Mouse (Mus musculus): Measurements from ENCODE around the gene Cox5a. TPM values are rescaled to one million over a fixed set of nuclear protein-coding genes. Genes with fewer than 3 reads are reported as not detected.

The Cox5a gene
- polyA plus RNA-seq, 1 experiment from 2014 or later: 673 TPM

DNA sequence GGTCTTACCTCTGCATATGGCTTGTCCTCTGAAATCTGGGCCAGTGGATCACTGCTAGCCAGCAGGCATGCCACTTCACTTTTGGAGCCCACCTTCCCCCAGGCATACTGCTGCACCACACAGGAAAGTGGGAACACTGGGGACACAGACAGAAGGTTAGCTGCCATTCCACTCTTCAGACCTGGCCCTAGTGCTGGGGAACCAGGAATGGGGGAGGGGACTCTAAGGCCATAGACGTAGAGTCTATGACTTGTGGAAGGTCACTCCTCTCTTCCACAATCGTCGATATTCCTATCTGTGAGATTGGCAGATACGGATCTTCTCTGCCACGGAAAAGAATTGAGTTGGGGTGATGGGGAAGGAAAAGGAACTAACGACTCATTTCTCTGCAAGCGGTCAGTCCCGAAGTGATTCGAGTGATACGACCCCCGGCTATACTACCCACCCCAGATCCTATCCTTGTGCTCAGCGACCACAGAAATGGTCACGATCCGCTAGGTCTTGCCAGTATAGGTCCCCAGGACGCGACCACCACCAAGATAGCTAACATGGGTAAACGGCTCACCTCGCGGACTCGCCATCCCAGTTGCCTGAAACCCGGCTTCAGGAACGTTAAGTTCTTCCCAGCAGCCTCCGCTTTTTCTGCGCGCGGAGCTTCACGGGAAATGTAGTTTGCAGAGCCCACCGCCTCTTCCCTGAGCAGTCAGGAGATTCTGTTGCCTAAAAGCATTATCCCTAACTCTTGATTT lies 31.2 kb downstream of the Cox5a start, which contains the start of gene Mpi:
Mpi (minus strand) TSS at position 625 of the 749 bp plus-strand sequence.
- 2% methylated on average over 28 of the region's 28 CpGs for WGBS
- no peaks in the 10 kb centered on the region for H3K27me3 ChIP-seq
- H3K9me3 ChIP-seq (replicated peaks): no peaks in the 10 kb centered on the region
- peak within 1 kb of the TSS; percentile 66 for H3K9ac ChIP-seq
- H3K36me3 ChIP-seq: peaks cover 36% of the 10 kb centered on the region
- no peak within 1 kb of the TSS for H3K27ac ChIP-seq
- H3K4me3 ChIP-seq (replicated peaks): peak within 1 kb of the TSS; percentile 68
- ATAC-seq (replicated peaks; ENCODE audit: low FRiP score): peak; percentile 53; the same call in 1 of the 2 replicates
- H3K4me2 ChIP-seq: peak within 1 kb of the TSS; percentile 76
- H3K4me1 ChIP-seq: peaks cover 7% of the 10 kb centered on the region

DNA sequence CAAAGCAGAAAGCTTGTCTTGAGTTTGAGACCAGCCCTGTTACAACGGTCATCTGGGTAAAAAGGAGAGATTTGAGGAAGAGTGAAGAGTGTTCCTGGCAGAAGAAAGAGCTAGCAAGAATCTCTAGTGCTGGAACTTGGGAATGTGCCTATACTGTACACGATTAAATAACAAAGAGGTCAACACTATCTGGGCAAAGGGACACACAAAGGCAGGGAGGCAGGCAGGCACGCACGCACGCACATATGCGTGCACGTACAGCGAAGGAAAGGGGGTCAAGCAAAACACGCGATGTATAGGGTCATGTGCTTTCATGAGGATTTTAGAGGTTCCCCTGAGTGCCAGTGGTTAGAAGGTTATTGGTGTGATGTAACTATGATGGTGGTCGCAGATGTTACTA lies 32.0 kb downstream of the Cox5a start:
- no peak overlapping the region for H3K4me2 ChIP-seq

DNA sequence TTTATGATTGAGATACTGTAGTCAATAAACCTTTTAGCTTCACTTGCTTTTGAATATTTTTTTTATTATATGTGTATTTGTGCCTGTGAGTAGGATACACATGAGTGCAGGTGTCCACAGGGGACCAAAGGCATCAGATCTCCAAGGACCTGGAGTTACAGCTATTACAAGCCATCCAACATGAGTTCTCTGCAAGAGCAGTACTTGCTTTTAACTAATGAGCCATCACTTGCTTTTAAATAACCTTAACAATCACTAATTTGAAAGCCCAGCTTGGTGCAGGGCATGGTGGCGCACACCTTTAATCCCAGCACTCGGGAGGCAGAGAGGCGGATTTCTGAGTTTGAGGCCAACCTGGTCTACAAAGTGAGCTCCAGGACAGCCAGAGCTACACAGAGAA lies 33.7 kb downstream of the Cox5a start:
- H3K9ac ChIP-seq: no peak overlapping the region
- no peak overlapping the region for H3K4me3 ChIP-seq (replicated peaks)
- no peak for ATAC-seq (replicated peaks; ENCODE audit: low FRiP score)
- H3K9me3 ChIP-seq (replicated peaks): no peaks in the 10 kb centered on the region
- H3K4me1 ChIP-seq: peaks cover 7% of the 10 kb centered on the region
- peaks cover 11% of the 10 kb centered on the region for H3K36me3 ChIP-seq
- H3K27ac ChIP-seq: no peak overlapping the region
- WGBS: 68% methylated on average over 3 of the region's 3 CpGs
- no peaks in the 10 kb centered on the region for H3K27me3 ChIP-seq
- H3K4me2 ChIP-seq: no peak overlapping the region

More for the DNA sequence above, 32.0 kb downstream of the Cox5a start:
- H3K36me3 ChIP-seq: peaks cover 28% of the 10 kb centered on the region
- no peak overlapping the region for H3K27ac ChIP-seq
- H3K9ac ChIP-seq: no peak overlapping the region
- H3K27me3 ChIP-seq: no peaks in the 10 kb centered on the region
- peaks cover 7% of the 10 kb centered on the region for H3K4me1 ChIP-seq
- WGBS: 72% methylated on average over 11 of the region's 11 CpGs
- H3K9me3 ChIP-seq (replicated peaks): no peaks in the 10 kb centered on the region
- ATAC-seq (replicated peaks; ENCODE audit: low FRiP score): no peak
- no peak overlapping the region for H3K4me3 ChIP-seq (replicated peaks)

DNA sequence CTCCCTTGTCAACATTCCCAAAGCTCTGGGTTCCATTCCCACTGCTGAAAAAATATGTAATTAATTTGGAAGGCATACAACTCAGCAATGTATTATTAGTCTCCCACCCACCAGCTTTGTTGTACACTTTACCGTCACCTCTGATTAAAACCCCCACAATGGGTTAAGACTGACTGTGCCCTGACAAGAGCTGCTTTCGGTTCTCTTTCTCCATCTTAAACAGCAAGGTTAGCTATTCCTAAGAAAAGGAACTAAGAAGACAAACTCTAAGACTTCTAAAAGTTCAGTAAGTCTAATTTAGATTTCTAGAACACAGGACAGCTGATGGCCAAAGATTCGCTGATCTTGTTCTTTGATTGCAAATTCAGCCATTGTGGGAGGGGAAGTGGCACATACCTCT lies 36.1 kb downstream of the Cox5a start:
- H3K36me3 ChIP-seq: no peaks in the 10 kb centered on the region
- ATAC-seq (replicated peaks; ENCODE audit: low FRiP score): no peak
- no peak overlapping the region for H3K27ac ChIP-seq
- no peaks in the 10 kb centered on the region for H3K9me3 ChIP-seq (replicated peaks)
- peaks cover 16% of the 10 kb centered on the region for H3K4me1 ChIP-seq
- H3K4me3 ChIP-seq (replicated peaks): no peak overlapping the region
- 75% methylated on average over 3 of the region's 3 CpGs for WGBS
- H3K4me2 ChIP-seq: no peak overlapping the region
- H3K9ac ChIP-seq: no peak overlapping the region
- no peaks in the 10 kb centered on the region for H3K27me3 ChIP-seq

DNA sequence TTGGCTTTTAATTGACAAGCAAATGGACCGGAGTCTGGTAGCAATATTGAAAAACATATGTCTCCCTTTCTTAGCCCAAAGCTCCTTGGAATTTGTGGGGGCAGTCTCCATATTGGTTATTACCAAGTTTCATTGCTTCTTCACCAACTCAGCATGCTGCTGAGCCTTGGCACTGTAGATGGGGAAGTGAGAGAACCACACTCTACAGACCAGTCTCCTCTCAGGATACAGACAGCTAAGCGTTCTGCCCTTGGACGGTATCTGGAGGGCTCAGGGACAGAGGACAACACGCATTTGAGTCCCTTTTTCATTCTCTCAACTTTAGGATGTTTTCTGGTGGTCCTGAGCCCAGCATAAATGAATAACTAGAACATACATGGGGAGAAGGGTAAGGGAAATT lies 37.6 kb downstream of the Cox5a start:
- H3K36me3 ChIP-seq: no peaks in the 10 kb centered on the region
- H3K4me2 ChIP-seq: no peak overlapping the region
- peaks cover 31% of the 10 kb centered on the region for H3K4me1 ChIP-seq
- no peak overlapping the region for H3K9ac ChIP-seq
- H3K9me3 ChIP-seq (replicated peaks): no peaks in the 10 kb centered on the region
- no peak for ATAC-seq (replicated peaks; ENCODE audit: low FRiP score)
- no peak overlapping the region for H3K4me3 ChIP-seq (replicated peaks)
- H3K27ac ChIP-seq: no peak overlapping the region
- WGBS: 89% methylated on average over 4 of the region's 4 CpGs
- H3K27me3 ChIP-seq: no peaks in the 10 kb centered on the region

DNA sequence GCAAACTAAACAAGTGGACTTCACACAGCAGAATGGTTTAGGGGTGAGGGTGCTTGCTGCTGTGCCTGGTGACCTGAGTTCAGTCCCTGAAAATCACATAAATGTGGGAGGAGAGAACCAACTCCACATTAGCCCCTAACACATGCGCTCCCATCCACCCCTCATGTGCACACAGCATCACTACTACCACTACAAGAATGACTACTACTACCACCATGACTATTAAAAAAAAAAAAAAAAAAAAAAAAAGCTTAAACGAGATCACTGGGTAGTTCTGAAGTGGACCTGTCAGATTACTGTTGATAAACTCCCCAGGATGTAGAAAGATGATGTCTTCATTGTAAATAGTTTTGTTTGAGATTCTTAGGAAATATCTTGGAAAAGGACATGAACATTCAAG lies 38.5 kb downstream of the Cox5a start:
- H3K36me3 ChIP-seq: no peaks in the 10 kb centered on the region
- H3K9me3 ChIP-seq (replicated peaks): no peaks in the 10 kb centered on the region
- peaks cover 39% of the 10 kb centered on the region for H3K4me1 ChIP-seq
- no peak for ATAC-seq (replicated peaks; ENCODE audit: low FRiP score)
- no peaks in the 10 kb centered on the region for H3K27me3 ChIP-seq
- H3K27ac ChIP-seq: no peak overlapping the region
- H3K4me3 ChIP-seq (replicated peaks): no peak overlapping the region
- H3K4me2 ChIP-seq: no peak overlapping the region
- no peak overlapping the region for H3K9ac ChIP-seq
- WGBS: 85% methylated on average over 2 of the region's 2 CpGs

DNA sequence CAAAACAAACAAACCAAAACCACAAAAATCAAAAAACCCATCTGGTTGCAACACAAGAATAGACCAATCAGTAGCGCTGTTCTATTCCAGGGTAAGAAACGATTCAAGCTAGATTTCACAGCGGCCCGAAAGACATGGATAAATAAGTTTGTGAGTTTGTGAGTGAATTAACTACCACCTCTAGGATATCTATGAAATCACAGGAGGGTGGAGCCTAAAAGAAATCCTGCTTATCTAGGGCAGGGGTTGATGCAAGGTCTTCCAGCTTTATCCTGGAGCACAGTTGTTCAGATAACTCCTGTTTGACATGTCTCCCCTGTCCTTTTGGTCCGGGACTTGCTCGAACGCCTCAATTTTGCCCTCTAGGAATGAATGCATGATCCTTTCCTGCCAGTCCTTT lies 39.2 kb downstream of the Cox5a start:
- Histone ChIP-seq H3K36me3 (no peaks in the 10 kb centered on the region), H3K4me3 (replicated peaks) (peak overlapping the region; percentile 83), H3K9ac (peak overlapping the region; percentile 70), H3K9me3 (replicated peaks) (no peaks in the 10 kb centered on the region), H3K27me3 (no peaks in the 10 kb centered on the region), H3K27ac (peak overlapping the region; percentile 82), H3K4me2 (peak overlapping the region; percentile 79), H3K4me1 (peaks cover 42% of the 10 kb centered on the region)
- no peak for ATAC-seq (replicated peaks; ENCODE audit: low FRiP score)
- WGBS: 29% methylated on average over 7 of the region's 7 CpGs

DNA sequence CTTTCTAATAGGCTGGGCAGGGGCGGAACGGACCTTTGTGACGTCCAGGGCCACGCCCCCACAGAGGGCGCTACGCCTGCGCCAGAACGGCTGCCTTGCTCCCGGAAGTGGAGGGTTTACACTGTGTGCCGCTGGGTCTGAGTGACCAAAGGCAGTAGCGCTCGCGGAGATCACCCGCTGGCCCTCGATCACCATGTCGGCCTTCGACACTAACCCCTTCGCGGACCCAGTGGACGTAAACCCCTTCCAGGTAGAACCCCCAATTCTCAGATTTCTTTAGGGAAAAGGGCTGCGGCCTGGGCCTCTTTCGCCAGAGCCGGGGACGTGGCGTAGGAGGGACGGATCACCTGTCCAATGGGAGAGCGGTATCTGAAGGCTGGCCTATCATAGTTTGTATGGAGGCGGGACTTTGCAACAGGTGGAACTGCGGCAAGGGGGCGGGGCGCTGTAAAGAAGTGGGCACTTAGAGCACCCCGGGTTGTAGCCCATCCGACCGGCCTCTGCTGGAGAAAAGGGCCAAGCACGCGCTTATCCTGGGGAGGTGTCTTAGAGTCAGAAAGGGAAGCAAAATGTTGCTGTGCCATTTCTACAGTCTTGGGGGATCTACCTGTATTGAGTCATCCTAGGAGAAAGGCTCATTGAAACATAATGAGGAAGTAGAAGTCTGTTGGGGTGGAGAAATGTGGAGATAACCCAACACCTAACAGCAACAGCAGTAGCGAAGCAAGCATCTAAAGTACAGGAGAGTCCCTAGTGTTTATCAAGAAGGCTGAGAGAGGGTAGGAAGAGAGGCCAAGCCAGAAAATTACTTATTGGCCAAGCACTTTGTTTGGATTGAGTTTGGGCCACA lies 40.0 kb downstream of the Cox5a start, which contains the start of gene Scamp2:
Scamp2 (plus strand) TSS at position 83 of the 850 bp plus-strand sequence.
- Histone ChIP-seq H3K27ac (peak within 1 kb of the TSS; percentile 82), H3K36me3 (no peaks in the 10 kb centered on the region), H3K4me3 (replicated peaks) (peak within 1 kb of the TSS; percentile 83), H3K9ac (peak within 1 kb of the TSS; percentile 70), H3K9me3 (replicated peaks) (no peaks in the 10 kb centered on the region), H3K4me1 (peaks cover 49% of the 10 kb centered on the region), H3K27me3 (no peaks in the 10 kb centered on the region), H3K4me2 (peak within 1 kb of the TSS; percentile 79)
- WGBS: under 1% methylated on average over 37 of the region's 37 CpGs
- peak; percentile 98 for ATAC-seq (replicated peaks; ENCODE audit: low FRiP score)

DNA sequence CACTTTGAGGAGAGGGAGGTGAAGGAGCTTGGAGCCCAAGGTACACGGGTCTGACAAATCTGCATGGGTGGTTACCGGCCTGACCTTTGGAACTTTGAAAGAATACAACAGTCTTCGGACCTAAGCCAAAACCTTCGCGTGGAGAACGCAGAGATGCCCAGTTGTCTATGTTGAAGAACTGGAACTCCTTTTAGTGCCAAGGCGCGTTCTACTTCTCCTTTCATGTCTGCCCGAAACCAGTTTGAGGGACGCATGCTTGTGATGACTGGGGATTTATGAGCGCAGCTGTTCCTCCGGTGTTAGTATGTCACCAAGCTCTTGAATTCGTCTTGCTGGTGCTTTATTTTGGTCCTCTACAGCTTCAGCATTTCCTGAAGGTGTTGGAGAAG lies 40.6 kb downstream of the Cox5a start:
- H3K9ac ChIP-seq: 0 out of 2 replicates have a peak overlapping the region, but pooled peaks have one; percentile 70

DNA sequence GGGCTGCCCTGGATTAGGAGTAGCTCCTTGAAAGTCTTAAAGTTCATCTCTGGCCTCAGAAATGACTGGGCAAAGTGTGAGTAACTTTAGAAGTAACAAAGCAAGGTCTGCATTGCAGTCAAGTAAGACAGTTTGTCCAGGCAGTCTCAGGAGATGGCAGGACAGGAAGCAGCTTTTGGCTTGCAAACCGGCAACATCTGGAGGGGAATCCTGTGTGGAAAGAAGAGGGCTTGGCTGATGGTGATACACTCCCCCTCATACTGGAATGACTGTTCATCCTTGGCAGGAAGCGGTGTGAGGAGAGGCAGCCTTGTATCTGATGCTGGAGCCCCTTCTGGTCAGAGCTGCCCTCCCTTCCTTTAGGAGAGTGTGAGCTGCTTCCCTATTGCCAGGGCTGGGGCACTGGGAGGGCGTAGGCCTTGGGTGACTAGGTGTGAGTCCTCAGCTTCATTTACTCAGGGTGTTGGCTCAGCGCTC lies 41.9 kb downstream of the Cox5a start:
- H3K4me2 ChIP-seq: peak overlapping the region; percentile 79
- no peaks in the 10 kb centered on the region for H3K27me3 ChIP-seq
- 50% methylated on average over 4 of the region's 4 CpGs for WGBS
- H3K36me3 ChIP-seq: peaks cover 2% of the 10 kb centered on the region
- 0 out of 2 replicates have a peak overlapping the region, but pooled peaks have one; percentile 1 for H3K9ac ChIP-seq
- H3K9me3 ChIP-seq (replicated peaks): no peaks in the 10 kb centered on the region
- no peak overlapping the region for H3K4me3 ChIP-seq (replicated peaks)
- peaks cover 60% of the 10 kb centered on the region for H3K4me1 ChIP-seq
- ATAC-seq (replicated peaks; ENCODE audit: low FRiP score): no peak
- peak overlapping the region; percentile 77 for H3K27ac ChIP-seq

More for the DNA sequence above, 40.6 kb downstream of the Cox5a start:
- no peak for ATAC-seq (replicated peaks; ENCODE audit: low FRiP score)
- H3K4me2 ChIP-seq: peak overlapping the region; percentile 79
- H3K27me3 ChIP-seq: no peaks in the 10 kb centered on the region
- peak overlapping the region; percentile 82 for H3K27ac ChIP-seq
- H3K9me3 ChIP-seq (replicated peaks): no peaks in the 10 kb centered on the region
- H3K36me3 ChIP-seq: no peaks in the 10 kb centered on the region
- peaks cover 55% of the 10 kb centered on the region for H3K4me1 ChIP-seq
- 70% methylated on average over 13 of the region's 13 CpGs for WGBS
- H3K4me3 ChIP-seq (replicated peaks): peak overlapping the region; percentile 83

DNA sequence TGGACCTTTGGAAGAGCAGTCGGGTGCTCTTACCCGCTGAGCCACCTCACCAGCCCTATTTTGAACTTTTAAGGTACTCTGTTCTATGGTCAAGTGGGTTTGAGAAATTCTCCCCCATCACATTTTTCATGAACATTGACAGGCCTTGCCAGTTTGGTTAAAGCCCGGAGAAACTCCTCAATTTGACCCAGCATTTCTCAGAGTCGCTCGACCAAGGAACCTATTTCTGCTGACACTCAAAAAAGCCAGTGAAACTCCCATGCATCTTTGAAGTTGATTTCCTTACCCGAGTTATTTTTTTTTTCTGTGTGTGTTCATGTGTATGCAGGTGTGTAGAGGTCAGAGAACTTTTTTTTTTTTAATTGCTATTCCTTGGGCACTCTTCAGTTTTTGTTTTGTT lies 43.5 kb downstream of the Cox5a start:
- no peak for ATAC-seq (replicated peaks; ENCODE audit: low FRiP score)
- H3K9ac ChIP-seq: no peak overlapping the region
- WGBS: 55% methylated on average over 6 of the region's 6 CpGs
- peaks cover 17% of the 10 kb centered on the region for H3K36me3 ChIP-seq
- H3K27ac ChIP-seq: peak overlapping the region; percentile 77
- H3K27me3 ChIP-seq: no peaks in the 10 kb centered on the region
- no peaks in the 10 kb centered on the region for H3K9me3 ChIP-seq (replicated peaks)
- no peak overlapping the region for H3K4me3 ChIP-seq (replicated peaks)
- no peak overlapping the region for H3K4me2 ChIP-seq
- peaks cover 60% of the 10 kb centered on the region for H3K4me1 ChIP-seq

DNA sequence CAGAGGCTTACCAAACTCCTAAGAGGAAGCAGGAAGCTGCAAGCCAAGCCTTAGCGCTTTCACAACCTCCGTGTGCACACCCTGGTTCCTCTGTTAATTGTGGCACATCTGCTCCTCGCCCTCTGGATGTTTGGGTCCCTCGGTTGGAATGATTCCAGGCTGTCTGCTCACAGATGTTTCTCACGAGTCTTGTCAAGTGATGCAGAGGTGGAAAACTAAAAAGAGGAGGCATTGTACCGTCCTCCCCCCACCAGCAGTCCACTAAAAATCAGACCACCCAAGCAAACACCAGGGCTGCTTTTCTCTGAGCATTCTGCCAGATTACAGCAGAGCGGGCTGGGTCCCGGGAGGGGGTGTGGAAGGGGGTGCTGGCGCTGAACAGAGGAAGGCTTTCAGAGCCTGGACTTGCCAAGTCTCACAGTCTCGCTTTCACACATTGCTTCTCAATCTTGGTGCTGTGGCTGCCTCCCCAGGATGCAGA lies 44.7 kb downstream of the Cox5a start:
- Histone ChIP-seq H3K27me3 (no peaks in the 10 kb centered on the region), H3K4me3 (replicated peaks) (no peak overlapping the region), H3K27ac (peak overlapping the region; percentile 77), H3K36me3 (peaks cover 28% of the 10 kb centered on the region), H3K9me3 (replicated peaks) (no peaks in the 10 kb centered on the region), H3K9ac (no peak overlapping the region), H3K4me2 (no peak overlapping the region), H3K4me1 (peaks cover 55% of the 10 kb centered on the region)
- 44% methylated on average over 10 of the region's 10 CpGs for WGBS
- ATAC-seq (replicated peaks; ENCODE audit: low FRiP score): no peak
